Comparison of ENCODE assay signal across 8 mouse cellular contexts in the genomic region with DNA sequence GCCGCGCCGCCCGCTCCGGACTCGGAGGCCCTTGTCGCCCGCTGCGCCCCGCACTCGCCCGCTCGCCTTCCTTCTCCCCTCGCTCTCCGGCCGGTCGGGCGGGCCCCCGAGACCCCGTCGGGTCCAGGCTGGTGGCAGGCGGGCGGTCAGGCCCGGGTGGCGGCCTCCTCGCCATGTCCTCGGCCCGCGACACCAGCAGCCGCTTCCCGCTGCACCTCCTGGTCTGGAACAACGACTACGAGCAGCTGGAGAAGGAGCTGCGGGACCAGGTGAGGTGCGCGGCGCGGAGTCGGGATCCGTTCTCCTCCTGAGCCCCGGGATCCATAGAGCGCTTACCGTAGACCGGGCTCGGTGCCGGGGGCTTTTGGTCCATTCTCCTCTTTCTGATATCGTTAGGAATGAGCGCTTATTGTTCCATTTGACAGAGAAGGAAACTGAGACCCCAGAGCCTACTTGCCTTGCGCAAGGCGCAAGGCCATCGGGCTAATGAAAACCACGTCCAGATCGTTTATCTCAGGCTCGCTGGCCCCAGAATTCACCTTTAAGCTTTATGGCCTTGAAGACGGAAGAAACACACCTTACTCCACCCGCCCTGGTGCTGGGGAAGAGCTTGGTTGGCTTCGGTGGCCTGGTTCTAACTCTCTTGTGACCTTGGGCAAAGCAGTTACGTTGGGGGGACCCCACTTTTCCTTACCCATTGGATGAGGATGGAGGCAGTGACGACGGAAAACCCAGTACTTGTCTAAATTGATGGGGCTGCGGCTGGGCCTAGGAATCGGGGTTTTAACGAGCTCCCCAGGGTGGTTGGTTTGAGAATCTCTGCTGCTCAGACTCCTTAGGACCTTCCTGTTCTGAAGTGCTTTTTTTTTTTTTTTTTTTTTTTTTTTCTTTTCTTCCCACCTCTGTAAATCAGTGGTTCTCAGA. TPM values are rescaled to one million over a fixed set of nuclear protein-coding genes. Genes with fewer than 3 reads are reported as not detected.
DNase-seq lines count a peak whose midpoint lies in the region; ATAC-seq lines count a peak whose summit lies in the region.

TSS of gene Git2 (minus strand) at position 462 of the 924 bp plus-strand sequence.

- peak within 1 kb of the TSS; percentile 99 for H3K4me3 ChIP-seq in intestine, embryonic 15.5 days (replicated peaks)
- peak within 1 kb of the TSS; percentile 100 for H3K4me3 ChIP-seq in liver, embryonic 11.5 days (ENCODE audit: low read depth, low read length)
- peak within 1 kb of the TSS; percentile 100 for H3K4me3 ChIP-seq in neural tube, embryonic 14.5 days (ENCODE audit: low read depth, low read length)

- no peaks in the 10 kb centered on the region for H3K27me3 ChIP-seq in intestine, embryonic 15.5 days (replicated peaks)
- H3K27me3 ChIP-seq in liver, embryonic 11.5 days (replicated peaks; ENCODE audit: control insufficient read depth, insufficient read depth, low read length): no peaks in the 10 kb centered on the region
- peaks cover 3% of the 10 kb centered on the region; the same call in 1 of the 2 replicates for H3K27me3 ChIP-seq in neural tube, embryonic 14.5 days (ENCODE audit: control insufficient read depth, insufficient read depth, low read length)

- peak; percentile 45 for DNase-seq in B cell, adult 2 months
- DNase-seq in CD8-positive naive resting alpha-beta T cell, adult 2 months (ENCODE audit: low read depth in 2 of 2, low spot score in 2 of 2): peak; percentile 15 to 19
- DNase-seq in embryo, embryonic 10.5 days (ENCODE audit: low spot score): peak; percentile 34
- DNase-seq in liver, embryonic 11.5 days (ENCODE audit: low spot score): peak; percentile 46
- no peak for DNase-seq in urinary bladder, postnatal 25 days (ENCODE audit: low spot score)

- H3K4me1 ChIP-seq in intestine, embryonic 15.5 days (replicated peaks): peaks cover 6% of the 10 kb centered on the region; the same call in 1 of the 2 replicates
- H3K4me1 ChIP-seq in liver, embryonic 11.5 days (replicated peaks; ENCODE audit: control insufficient read depth, insufficient read depth, low read length): peaks cover 54% of the 10 kb centered on the region
- H3K4me1 ChIP-seq in neural tube, embryonic 14.5 days (ENCODE audit: control insufficient read depth, insufficient read depth, low read length): peaks cover 31% of the 10 kb centered on the region

- peak within 1 kb of the TSS; percentile 92 for H3K9ac ChIP-seq in intestine, embryonic 15.5 days
- H3K9ac ChIP-seq in liver, embryonic 11.5 days (ENCODE audit: low read depth, low read length): peak within 1 kb of the TSS; percentile 96
- peak within 1 kb of the TSS; percentile 92 for H3K9ac ChIP-seq in neural tube, embryonic 14.5 days (replicated peaks; ENCODE audit: low read depth, low read length)

- no peaks in the 10 kb centered on the region for H3K9me3 ChIP-seq in intestine, embryonic 15.5 days
- H3K9me3 ChIP-seq in liver, embryonic 11.5 days (ENCODE audit: control insufficient read depth, low read length): no peaks in the 10 kb centered on the region
- no peaks in the 10 kb centered on the region for H3K9me3 ChIP-seq in neural tube, embryonic 14.5 days (ENCODE audit: control insufficient read depth, low read length)

- no peak for ATAC-seq in granulocyte monocyte progenitor cell, adult 5-6 weeks (replicated peaks; ENCODE audit: poor library complexity, severe bottlenecking)
- no peak for ATAC-seq in intestine, embryonic 15.5 days
- ATAC-seq in liver, embryonic 11.5 days (replicated peaks; ENCODE audit: low FRiP score): no peak
- ATAC-seq in neural tube, embryonic 14.5 days (ENCODE audit: low read depth): no peak

- H3K36me3 ChIP-seq in intestine, embryonic 15.5 days: no peaks in the 10 kb centered on the region
- no peaks in the 10 kb centered on the region; the same call in 1 of the 2 replicates for H3K36me3 ChIP-seq in liver, embryonic 11.5 days (ENCODE audit: control insufficient read depth, insufficient read depth, low read length)
- H3K36me3 ChIP-seq in neural tube, embryonic 14.5 days (ENCODE audit: control insufficient read depth, insufficient read depth, low read length): no peaks in the 10 kb centered on the region

- WGBS in intestine, embryonic 15.5 days: under 1% methylated on average over 63 of the region's 63 CpGs
- WGBS in liver, embryonic 11.5 days: under 1% methylated on average over 62 of the region's 63 CpGs
- WGBS in neural tube, embryonic 14.5 days: under 1% methylated on average over 57 of the region's 63 CpGs

- peak within 1 kb of the TSS; percentile 91 for H3K27ac ChIP-seq in intestine, embryonic 15.5 days
- H3K27ac ChIP-seq in liver, embryonic 11.5 days (ENCODE audit: low read depth, low read length): peak within 1 kb of the TSS; percentile 72
- peak within 1 kb of the TSS; percentile 94 for H3K27ac ChIP-seq in neural tube, embryonic 14.5 days (ENCODE audit: low read depth, low read length)

- peak within 1 kb of the TSS; percentile 84 for H3K4me2 ChIP-seq in intestine, embryonic 15.5 days (replicated peaks)
- H3K4me2 ChIP-seq in liver, embryonic 11.5 days: peak within 1 kb of the TSS; percentile 90
- H3K4me2 ChIP-seq in neural tube, embryonic 14.5 days (ENCODE audit: low read depth, low read length): peak within 1 kb of the TSS; percentile 59

RNA-seq across cellular contexts. Expression of gene Git2, which starts in this region (rescaled TPM):
- 113 and 128 TPM in 2 replicates for total RNA-seq in granulocyte monocyte progenitor cell, adult 5-6 weeks (2014; fragmentation: Nextera tagmentation)
- total RNA-seq in granulocyte monocyte progenitor cell, adult 5-6 weeks (2017): 77.9 and 117 TPM in 2 replicates
- 30.7 and 31.7 TPM in 2 replicates for polyA plus RNA-seq in intestine, embryonic 15.5 days (2015; fragmentation: Nextera tagmentation; extraction: Ambion mirVana)
- polyA plus RNA-seq in liver, embryonic 11.5 days (2014; fragmentation: Nextera tagmentation; extraction: Ambion mirVana): 37.5 and 46.1 TPM in 2 replicates
- polyA plus RNA-seq in neural tube, embryonic 14.5 days (2014; fragmentation: Nextera tagmentation; extraction: Ambion mirVana): 53.1 and 60.3 TPM in 2 replicates
